Mouse (Mus musculus) olfactory bulb, adult 2 months (tissue): ENCODE data around the gene Clec1b. TPM values are rescaled to one million over a fixed set of nuclear protein-coding genes. Genes with fewer than 3 reads are reported as not detected.

ENCODE experiments used
- H3K27ac ChIP-seq: fragments of 200-500 bp; 2 replicates; pipeline ENCODE4 v1.5.1; 2012; ENCODE audit warnings: low read depth, low read length; ENCODE audit not compliant: insufficient read depth
- H3K4me1 ChIP-seq: fragments of 200-500 bp; 2 replicates; pipeline ENCODE4 v1.6.1; 2012; ENCODE audit warnings: low read length; ENCODE audit not compliant: control insufficient read depth, insufficient read depth
- H3K4me3 ChIP-seq: fragments of 200-500 bp; 2 replicates; pipeline ENCODE4 v1.5.1; 2012; ENCODE audit warnings: mild to moderate bottlenecking, low read depth, low read length, moderate library complexity; ENCODE audit not compliant: insufficient read depth
- CTCF ChIP-seq: fragments of 200-500 bp; IDR thresholded peaks from 2 replicates; pipeline ENCODE4 v1.5.1; 2012; ENCODE audit warnings: low read depth, mild to moderate bottlenecking, low read length, moderate library complexity; ENCODE audit not compliant: insufficient read depth
- POLR2A ChIP-seq: fragments of 200-500 bp; IDR thresholded peaks from 2 replicates; pipeline ENCODE4 v1.6.1; 2012; ENCODE audit warnings: mild to moderate bottlenecking, low read depth, low read length, moderate library complexity; ENCODE audit not compliant: insufficient read depth
- WGBS: fragments of 180-500 bp; shearing (Covaris S2); methylation state at CpG from one replicate; pipeline ENCODE4 v1.1.7; 2018; 5-methylcytosine and 5-hydroxymethylcytosine counted together
- polyA plus RNA-seq: library from polyadenylated mRNA; stranded (reverse); fragments of >200 nt; gene quantifications from 2 replicates; pipeline ENCODE4 v1.2.4, GENCODE M21; 2012; ENCODE audit warnings: low replicate concordance; ENCODE audit not compliant: missing spikeins, insufficient read depth, insufficient read length

Clec1b gene
- polyA plus RNA-seq, 1 experiment, result not detected

DNA sequence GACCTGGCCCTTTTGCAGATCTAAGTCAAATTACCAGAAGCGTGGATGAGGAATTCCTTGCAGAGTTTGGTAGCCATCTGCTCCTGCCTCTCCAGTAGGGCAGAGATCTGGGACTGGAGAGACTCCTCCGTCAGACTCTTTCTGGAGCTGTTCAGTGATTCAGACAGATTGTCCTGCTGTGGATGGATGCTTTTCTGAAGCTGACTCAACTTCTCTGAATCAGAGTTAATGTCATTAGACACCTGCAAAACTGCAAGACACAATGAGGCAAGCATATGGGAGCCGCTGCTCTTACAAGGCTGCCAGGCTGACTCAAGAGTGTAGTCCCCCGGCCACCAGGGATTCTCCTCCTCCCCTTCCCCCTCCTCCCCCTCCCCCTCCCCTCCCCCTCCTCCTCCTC, 16.6 kb upstream of the Clec1b start:
- TF ChIP-seq POLR2A (no peak), CTCF (no peak)

DNA sequence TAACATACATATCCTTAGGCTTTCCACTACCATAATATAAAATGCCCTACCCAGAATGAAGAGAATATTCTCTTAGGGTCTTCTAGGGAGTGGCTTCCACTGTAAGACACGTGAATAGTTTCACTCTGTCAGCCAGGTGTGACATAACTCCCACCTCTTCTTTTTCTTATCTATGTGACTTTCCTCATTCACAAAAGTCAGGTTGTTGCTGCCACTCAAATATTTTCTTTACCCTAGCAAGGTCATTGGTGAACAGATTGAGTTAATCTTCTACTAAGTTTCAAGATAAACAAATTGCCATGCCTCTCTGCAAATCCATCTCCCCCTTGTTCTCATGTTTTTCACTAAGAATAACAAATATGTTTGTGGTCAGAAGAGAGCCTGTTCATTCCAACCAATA, 15.4 kb upstream of the Clec1b start:
- Histone ChIP-seq H3K4me1 (no peaks in the 10 kb centered on the region), H3K4me3 (no peak overlapping the region), H3K27ac (no peak overlapping the region)
- TF ChIP-seq CTCF, result no peak
- TF ChIP-seq POLR2A, result no peak
- 88% methylated on average over 1 of the region's 1 CpGs for WGBS

More for the DNA sequence above, 16.6 kb upstream of the Clec1b start:
- no peak overlapping the region for H3K27ac ChIP-seq
- no peak overlapping the region for H3K4me3 ChIP-seq
- no peaks in the 10 kb centered on the region for H3K4me1 ChIP-seq
- 56% methylated on average over 4 of the region's 4 CpGs for WGBS

DNA sequence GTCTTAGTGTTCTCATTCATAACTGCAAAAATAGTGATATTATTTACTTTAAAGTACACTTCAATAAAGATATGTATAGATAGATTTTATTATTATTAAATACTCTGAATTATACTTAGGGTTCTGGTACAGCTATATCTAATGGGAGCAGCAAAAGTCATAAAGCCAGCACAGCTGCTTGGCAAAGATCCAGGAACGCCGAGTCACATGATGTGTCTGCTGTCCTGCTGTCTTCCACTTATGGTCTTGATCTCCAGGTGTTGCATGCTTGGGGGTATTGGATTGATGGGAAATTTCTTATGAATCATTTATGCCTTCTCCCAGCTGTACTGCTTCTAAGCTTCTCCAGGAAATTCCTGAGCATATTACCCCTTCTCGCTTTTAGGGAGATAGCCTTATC, 13.6 kb upstream of the Clec1b start:
- TF ChIP-seq CTCF, result no peak
- no peak overlapping the region for H3K4me3 ChIP-seq
- 75% methylated on average over 3 of the region's 3 CpGs for WGBS
- H3K4me1 ChIP-seq, result no peaks in the 10 kb centered on the region
- no peak overlapping the region for H3K27ac ChIP-seq

DNA sequence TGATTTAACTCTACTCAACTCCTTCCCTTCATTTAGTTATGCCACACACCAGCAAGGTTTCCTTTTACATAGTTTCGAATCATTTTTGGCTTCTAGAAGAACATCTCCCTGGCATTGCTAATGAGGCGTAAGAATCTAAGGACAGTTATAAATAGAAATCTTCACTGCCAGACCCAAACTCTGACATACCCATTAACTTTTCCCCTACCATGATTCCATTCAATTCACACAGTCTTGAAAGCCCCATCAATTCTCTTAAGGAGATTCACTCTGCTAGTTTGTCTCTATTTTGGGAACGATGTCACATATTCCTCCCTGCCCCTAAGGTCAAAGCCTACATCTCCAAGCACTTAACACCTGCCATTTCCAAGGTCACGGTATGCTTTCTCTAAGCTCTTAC, 12.1 kb upstream of the Clec1b start:
- no peak for TF ChIP-seq CTCF
- TF ChIP-seq POLR2A, result no peak
- no peak overlapping the region for H3K27ac ChIP-seq
- no peaks in the 10 kb centered on the region for H3K4me1 ChIP-seq
- H3K4me3 ChIP-seq, result no peak overlapping the region
- 65% methylated on average over 4 of the region's 4 CpGs for WGBS

DNA sequence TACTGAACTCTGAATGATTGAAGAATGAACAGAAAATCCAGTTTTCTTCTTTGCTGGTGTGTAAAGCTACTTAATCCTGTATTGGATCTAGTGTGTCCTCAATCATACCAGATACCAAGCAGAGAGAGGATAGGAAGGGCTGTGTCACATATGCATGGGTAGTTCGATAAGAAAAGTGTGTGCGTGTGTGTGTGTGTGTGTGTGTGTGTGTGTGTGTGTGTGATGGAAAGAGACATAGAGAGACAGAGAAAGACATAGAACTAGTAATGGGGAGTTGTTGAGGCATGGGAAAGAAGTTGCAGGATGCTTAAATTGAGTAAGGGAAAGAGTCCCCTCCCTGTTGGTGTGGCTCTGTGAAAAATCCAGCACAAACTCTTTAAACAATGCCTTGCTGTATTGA, 11.3 kb upstream of the Clec1b start, which contains the start of gene Clec12b:
Clec12b (minus strand) TSS at position 101 of the 400 bp plus-strand sequence.
- WGBS, result 82% methylated on average over 2 of the region's 2 CpGs
- H3K4me1 ChIP-seq, result no peaks in the 10 kb centered on the region
- no peak within 1 kb of the TSS for H3K27ac ChIP-seq
- H3K4me3 ChIP-seq, result no peak within 1 kb of the TSS
- TF ChIP-seq POLR2A (no peak), CTCF (no peak)

DNA sequence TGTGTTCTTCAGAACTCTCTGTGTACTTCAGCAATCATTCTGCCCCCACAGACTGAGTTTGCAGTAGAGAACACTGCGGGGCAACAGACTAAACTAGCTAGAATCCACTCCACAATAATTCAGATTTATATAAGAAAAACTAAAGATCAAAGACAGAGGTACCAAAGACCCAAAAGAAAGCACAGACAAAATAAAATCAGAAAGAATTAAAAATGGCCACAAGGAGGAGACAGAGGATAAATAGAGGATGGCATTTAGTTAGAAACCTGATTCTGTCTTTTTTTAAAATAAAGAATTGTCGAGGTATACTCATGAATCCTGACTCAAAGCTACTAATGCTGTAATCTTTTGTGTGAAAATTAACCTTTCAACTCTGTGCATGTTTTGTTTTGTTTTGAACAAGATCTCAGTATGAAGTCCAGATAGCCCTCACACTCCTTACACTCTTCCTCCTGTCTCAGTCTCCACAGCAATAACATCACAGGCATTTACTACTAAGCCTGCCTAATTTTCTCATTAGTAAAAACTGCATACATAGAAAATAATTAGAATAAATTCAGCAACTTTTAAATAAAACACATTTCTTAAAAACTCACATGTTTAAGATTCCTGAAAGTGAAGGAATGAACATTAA, 3.9 kb upstream of the Clec1b start:
- 20% methylated on average over 2 of the region's 2 CpGs for WGBS
- TF ChIP-seq CTCF (no peak), POLR2A (no peak)
- Histone ChIP-seq H3K4me3 (no peak overlapping the region), H3K27ac (no peak overlapping the region), H3K4me1 (no peaks in the 10 kb centered on the region)

DNA sequence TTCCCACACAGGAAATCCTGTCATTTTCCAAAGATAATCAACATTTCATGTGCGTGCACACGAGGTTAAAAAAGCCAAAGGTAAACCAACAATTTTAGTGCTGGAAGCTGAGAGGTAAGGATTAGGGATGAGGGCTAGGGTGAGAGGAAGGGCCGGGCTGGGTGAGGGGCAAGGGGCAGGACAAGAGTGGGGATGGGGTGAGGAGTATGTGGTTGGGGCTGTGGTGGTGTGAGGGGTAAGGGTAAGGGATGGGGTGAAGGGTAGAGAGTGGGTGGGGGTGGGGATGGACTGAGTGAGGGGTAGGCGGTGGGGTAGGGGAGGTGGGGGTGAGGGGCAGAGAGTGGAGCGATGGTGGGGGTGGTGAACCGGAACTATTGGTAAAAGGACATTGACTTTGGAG, 3.4 kb upstream of the Clec1b start:
- Histone ChIP-seq H3K4me1 (no peaks in the 10 kb centered on the region), H3K27ac (no peak overlapping the region), H3K4me3 (no peak overlapping the region)
- TF ChIP-seq POLR2A (no peak), CTCF (no peak)
- 79% methylated on average over 6 of the region's 6 CpGs for WGBS

DNA sequence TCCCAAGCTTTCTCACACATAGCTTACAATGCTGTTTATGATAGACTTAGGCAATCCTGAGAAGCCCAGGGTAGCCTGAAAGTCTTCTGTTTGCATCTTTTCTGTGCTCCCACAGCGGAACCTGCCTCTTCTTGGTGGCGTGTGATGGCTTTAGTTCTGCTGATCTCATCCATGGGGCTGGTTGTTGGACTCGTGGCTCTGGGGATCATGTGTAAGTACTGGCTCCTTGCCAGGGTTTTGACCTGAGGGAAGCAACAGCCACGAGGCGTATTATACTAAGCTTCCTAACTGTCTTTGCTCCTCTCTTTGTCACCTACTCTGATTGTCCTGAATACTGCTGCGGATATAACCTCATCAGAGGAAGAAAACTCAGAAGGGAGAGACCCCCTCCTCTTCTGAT, 2.8 kb downstream of the Clec1b start:
- WGBS, result 69% methylated on average over 6 of the region's 6 CpGs
- Histone ChIP-seq H3K4me1 (no peaks in the 10 kb centered on the region), H3K4me3 (no peak overlapping the region), H3K27ac (no peak overlapping the region)
- TF ChIP-seq CTCF (no peak), POLR2A (no peak)

DNA sequence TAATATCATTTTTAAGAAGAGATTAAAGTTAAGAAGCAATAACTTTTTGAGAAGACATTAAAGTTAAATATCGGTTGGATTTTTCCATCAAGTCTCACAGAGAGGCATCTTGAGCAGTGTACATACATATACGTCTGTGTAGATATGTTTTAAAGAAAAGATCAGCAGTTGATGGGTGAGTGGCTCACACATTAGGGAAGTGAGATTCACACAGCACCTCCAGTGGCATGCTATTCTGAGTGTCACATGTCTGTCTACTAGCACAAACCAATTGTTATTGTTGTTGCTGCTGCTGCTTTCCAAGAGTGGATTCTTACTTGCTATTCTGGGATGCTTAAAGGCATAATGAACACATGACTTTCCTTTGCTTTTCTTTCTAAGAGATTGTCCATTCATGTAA, 5.3 kb downstream of the Clec1b start:
- H3K4me1 ChIP-seq, result no peaks in the 10 kb centered on the region
- WGBS, result 92% methylated on average over 2 of the region's 2 CpGs
- TF ChIP-seq CTCF (no peak), POLR2A (no peak)

DNA sequence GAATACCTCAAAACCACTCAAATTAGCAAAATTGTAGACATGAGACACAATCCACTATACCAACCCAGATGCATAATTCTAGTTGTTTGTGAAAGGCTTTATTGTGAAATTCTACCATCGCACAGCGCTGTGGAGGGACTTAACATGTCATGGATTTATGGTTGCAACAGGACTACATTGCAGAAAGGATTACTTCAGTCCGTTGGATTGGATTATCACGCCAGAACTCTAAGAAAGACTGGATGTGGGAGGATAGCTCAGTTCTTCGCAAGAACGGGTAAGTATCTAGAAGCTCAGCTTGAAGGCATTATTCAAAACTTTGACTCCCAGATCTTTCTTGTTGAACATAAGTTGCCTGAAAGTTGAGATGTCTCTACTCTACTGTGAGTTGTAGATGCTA, 6.3 kb downstream of the Clec1b start:
- Histone ChIP-seq H3K27ac (no peak overlapping the region), H3K4me3 (no peak overlapping the region), H3K4me1 (no peaks in the 10 kb centered on the region)
- no peak for TF ChIP-seq CTCF
- no peak for TF ChIP-seq POLR2A
- 74% methylated on average over 6 of the region's 6 CpGs for WGBS

More for the DNA sequence above, 5.3 kb downstream of the Clec1b start:
- Histone ChIP-seq H3K4me3 (no peak overlapping the region), H3K27ac (no peak overlapping the region)
